Mouse (Mus musculus): ENCODE measurements around the gene Sptlc2.

Gene Sptlc2

DNA sequence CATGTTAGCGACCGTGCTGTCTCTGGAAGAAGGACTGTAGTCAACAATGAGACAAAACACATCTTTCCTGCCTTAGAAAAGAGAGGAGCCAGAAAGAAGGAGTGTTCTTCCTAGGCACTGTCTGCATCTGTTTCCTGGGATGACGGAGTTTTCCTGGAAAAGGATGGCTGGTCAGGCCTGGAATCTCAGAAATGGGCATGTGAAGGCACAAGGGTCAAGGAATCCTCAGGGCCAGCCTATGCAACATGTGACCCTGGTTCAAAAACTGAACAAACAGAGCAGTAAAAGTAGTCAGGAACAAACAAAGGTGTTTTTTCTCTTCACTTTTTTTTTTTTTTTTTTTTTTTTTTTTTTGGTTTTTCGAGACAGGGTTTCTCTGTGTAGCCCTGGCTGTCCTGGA, 9.0 kb upstream of the Sptlc2 start:
- DNase-seq (ENCODE audit: low read depth, low spot score) = no peak

DNA sequence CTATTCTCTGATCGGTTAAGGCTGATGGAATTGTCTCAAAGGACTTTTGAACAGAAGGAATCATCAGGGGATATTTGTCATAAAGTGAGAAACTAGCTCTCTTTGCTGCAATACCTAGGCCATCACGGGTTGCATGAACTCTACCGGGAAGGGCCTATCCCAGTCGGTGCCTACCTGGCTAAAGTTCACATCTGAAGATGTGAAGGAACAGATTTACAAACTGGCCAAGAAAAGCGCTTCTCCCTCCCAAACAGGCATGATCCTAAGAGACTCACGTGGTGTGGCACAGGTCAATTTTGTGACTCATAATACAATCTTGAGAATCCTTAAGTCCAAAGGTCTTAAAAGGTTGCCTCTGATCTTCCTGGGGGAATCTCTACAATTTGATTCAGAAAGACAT, 6.2 kb upstream of the Sptlc2 start:
- no peak for DNase-seq (ENCODE audit: low read depth, low spot score)

DNA sequence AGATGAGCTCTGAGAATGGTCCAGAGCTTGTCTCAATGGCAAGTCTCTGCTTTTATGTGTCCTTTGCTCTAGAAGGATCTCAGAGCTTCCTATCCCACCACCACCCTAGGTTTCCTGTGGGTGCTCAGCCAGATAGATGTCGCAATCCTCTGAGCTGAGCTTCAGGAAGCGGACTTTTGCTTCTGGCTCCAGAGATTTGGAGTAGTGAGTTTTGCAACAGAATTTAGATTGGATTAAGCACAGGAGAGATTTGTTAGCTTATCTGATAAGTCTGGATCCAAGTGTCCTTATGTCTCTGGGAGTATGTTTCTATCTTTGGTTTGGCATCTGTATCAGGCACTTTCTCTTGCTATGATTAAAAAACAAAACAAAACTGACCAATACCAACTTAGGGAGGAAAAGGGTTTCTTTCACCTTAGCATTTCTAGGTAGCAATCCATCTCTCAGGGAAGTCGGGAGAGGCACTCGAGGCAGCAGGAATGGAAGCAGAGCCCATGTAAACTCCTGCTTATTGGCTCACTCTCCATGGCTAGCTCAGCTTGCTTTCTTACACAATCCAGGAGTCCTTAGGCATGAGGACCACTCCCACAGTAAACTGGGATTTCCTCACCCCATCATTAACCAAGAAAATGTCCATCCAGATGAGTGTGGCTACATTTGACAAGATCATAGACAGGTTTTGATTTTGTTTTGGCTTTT, 5.4 kb upstream of the Sptlc2 start:
- no peak for DNase-seq (ENCODE audit: low read depth, low spot score)

DNA sequence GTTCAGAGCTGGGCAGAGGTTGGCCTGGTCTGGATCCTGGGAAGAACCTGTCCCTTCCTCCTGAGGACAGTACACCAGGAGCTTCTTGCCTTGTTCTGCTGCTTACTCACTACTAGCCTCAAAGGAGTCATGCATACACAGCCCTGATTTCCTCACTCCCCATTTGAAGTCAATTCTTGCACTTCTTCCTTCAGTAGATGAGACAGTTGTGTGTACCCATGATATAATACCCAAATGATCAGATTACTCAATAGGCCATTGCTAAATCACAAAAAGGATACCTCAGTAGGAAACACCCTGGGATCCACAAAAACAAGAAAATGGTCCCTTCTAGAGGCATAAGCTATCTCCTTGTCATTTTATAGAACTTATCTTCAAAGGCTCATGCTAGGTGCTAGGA, 3.2 kb upstream of the Sptlc2 start:
- no peak for DNase-seq (ENCODE audit: low read depth, low spot score)

DNA sequence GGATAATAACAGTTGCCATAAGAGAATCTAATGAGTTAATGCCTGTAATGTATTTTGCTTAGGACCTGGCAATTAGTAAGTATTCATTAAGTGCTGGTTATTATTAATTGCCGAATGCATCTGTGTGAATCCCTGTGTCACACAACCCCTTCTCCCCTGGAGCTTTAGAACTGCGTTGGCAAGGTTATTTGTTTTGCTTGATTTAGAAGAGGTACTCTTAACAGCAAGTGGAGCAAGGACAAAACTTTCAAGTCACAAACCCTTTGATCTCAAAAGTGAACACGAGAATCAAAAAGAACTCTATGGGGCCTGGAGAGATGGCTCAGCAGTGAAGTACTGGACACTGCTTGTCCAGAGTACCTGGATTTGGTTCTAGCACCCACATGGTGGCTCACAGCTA, 1.1 kb upstream of the Sptlc2 start:
- DNase-seq (ENCODE audit: low read depth, low spot score) = no peak

DNA sequence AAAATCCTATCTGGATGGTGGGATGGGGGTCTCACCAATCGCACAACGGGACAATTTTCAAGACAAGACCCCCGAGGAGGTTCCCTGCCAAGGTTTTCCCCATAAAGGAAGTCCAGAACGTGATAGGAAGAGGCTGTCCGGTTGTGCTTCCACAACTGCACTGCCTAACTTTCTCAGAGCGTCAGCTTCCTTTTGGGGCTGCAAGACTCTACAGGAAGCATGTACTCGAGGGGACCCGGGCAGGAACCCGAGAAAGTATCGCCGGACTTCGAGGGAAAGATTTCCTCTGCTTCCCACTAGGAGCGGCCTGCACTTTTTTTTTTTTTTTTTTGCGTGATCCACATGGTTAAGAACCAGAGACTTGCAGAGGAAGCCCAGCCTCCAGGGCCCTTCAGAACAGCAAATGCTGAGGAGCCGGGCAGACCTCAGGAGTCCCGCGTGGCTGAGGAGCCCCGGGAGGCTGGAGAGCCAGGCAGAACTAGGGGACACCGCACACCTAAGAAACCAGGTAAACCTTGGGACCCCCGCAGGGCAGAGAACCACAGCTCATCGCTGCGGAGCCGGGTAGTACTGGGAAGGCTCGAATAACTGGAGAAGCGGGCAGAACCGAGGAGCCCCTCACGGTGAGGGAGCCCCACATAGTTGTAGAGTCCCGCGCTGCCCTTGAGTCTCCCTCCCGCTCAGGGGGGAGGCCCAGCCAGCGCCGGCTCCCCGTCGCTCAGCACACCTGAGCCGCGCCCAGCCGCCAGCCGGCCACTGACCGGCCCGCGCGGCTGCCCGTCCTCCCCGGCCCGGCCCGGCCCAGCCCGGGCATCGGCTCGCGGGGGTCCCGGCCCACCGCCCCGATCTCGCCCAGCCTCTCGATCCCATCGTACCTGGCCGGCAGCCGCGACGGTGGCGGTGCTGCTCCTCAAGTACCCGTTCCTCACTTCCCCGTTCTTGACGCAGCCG, 709 bp downstream of the Sptlc2 start:
- peak; percentile 48 for DNase-seq (ENCODE audit: low read depth, low spot score)

DNA sequence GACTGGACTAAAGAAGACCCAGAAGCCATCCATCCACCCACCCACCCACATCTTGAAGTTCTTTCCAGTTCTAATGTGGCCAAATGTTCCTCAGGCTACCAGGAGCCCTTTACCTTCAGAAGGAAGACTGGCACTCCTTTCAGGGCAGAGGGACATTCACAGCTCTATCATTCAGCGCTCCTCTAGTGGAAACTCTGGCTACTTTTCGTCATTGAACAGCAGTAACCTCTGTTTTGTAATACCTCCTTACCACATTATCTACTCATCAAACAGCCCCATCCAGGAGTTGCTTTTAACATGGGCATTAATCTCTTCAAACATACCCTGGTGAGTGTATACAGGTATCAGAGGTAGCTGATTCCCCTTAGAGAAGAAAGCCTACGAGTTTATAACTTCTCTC, 3.1 kb downstream of the Sptlc2 start:
- no peak for DNase-seq (ENCODE audit: low read depth, low spot score)

DNA sequence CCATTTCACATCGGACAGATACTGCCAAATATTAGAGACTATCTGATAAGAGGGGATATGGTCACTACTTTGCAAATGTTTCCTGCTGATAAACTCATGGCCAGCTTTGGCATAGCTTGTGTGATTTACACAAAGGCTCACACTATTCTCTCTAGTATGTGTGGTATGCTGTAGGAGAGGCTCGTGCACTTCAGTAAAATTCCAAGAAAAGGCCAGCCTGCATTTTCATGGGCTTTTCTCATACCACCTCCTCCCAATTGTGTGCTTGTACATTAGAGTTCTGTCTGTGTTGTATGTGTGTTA, 6.8 kb downstream of the Sptlc2 start:
- no peak for DNase-seq (ENCODE audit: low read depth, low spot score)

DNA sequence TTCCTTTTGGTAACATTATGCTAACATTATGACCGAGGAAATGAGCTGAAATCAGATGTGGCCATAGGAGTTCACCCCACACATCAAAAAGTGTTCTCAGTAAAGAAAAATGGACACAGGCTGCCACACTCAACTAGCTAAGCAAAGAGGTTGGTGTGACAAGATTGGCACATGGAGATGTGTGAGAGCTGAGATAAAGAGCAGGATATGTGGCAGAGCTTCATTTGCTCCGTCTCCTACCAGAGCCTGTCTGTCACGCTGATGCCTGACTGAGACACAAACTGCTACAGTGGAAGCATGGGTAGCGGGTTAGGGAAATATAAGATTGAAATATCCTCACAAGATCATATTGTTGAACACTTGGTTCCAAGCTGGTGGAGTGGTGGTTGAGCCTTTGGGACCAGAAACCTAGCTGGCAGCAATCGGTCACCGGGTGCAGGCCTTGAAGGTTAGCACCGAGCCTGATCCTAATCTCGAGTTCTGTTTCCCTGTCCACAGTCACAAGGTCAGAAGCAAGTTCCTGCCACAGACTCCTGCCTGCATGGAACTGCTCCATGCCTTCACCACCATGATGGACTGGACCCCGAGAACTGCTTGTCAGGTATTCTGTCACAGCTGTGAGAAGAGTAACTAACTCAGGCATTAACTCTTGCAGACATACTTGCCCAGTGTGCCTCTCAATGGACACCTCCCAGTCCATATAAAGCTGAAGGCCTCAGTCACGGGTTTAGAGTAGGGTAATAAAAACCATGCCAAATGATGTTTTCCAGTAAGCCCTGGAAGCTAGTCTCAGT, 7.4 kb downstream of the Sptlc2 start:
- DNase-seq (ENCODE audit: low read depth, low spot score) = no peak

DNA sequence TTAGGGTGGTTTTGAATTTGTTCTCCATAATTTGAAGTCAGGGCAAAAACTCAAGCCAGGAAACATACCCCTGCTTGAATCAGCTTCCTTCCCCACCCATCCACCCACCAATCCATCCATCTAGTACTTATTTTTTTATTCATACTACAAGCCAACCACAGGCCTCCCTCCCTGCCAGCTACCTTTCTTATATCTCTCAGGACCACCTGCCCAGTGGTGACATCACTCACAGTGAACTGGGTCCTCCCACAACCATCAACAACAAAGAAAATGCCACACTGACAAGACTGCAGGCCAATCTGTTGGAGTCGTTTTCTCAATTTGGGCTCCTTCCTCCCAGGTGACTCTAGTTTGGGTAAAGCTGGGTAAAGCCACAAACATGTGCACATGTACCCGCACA, 8.7 kb downstream of the Sptlc2 start:
- DNase-seq (ENCODE audit: low read depth, low spot score) = no peak

DNA sequence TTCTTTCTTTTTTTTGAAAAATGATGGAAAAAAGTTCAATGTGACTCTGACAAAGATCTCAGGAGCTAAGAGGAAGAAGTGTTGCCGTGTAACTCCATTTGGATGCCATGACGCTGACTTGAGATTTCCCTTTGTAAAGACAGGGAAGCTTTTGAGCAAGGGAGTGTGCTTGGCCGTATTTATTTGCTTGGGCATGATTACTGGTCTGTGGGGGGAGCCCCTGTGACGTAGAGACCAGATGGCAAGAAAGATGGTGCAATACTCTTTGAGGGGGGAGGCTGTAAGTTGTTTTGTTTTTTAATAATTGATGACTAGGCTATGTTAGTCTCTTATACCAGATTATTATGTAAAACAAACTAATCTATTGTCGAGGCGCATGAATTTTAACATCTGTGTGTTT, 14.0 kb downstream of the Sptlc2 start:
- DNase-seq (ENCODE audit: low read depth, low spot score) = peak; percentile 8

DNA sequence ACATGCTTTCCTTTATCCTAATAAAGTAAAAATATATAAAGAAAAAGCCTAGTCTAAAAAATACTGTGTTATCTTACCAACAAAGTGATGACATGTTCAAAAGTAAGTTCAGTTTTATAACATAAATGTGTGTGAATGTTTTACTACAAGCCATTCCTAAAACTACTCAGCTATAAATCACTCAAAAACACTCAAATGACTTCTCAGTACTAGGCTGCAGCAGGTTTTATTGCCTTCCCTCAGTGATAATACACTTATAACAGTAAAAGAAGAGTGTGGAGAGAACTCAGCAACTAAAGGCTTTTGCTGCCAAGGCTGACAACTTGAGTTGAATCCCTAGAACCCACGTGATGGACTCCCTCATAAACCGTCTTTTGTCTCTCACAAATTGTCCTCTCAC, 18.8 kb downstream of the Sptlc2 start:
- no peak for DNase-seq (ENCODE audit: low read depth, low spot score)

DNA sequence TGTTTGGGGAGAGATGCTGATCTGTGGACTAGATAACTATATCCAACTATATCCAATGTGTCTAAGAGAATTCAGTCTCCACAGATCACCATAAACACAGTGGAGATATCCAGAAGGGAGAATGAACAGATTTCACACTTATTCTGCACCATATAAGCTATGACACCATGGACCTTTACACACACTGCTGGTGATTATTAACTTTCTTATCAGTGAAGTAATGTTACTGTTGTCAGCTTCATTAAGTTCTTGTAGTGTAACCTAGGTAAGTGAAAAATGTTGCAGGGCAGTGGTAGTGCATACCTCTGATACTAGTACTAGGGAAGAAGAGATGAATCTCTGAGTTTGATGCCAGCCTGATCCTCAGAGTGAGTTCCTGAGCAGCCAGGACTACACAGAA, 20.1 kb downstream of the Sptlc2 start:
- no peak for DNase-seq (ENCODE audit: low read depth, low spot score)

DNA sequence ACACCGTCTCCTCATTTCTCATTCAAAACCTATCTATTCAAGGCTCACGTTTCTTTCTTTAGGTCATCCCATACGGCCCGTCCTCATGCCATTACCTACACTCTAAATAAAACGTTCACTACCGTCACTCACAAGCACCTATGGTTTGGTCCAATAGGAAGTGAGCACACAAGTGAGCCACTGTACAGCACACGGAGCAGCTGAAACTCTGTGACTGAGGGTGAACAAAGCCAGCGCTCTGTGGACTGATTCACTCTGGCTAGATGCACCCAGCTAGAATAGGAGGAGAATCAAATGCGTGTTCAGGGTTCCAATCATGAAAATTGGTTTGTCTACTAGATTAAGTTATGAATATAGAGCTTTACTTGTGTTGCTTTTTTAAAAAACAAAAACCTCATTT, 22.5 kb downstream of the Sptlc2 start:
- no peak for DNase-seq (ENCODE audit: low read depth, low spot score)

DNA sequence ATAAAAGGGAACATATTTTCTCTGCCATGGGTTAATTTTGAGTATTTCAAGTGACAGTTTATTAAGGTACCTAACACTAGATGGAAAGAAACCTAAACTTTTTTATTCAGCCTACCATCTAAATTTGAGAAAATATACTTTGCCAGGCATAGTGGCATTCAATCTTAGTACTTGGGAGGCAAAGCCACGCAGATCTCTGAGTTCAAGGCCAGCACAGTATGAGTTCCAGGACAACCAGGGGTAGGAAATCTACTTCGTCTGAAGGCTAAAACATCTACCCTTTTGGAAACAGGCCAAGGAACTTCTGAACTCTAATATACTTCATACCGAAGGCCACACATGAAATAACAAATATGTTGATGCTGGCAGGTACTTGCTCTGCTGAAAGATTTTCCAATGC, 26.0 kb downstream of the Sptlc2 start:
- no peak for DNase-seq (ENCODE audit: low read depth, low spot score)

DNA sequence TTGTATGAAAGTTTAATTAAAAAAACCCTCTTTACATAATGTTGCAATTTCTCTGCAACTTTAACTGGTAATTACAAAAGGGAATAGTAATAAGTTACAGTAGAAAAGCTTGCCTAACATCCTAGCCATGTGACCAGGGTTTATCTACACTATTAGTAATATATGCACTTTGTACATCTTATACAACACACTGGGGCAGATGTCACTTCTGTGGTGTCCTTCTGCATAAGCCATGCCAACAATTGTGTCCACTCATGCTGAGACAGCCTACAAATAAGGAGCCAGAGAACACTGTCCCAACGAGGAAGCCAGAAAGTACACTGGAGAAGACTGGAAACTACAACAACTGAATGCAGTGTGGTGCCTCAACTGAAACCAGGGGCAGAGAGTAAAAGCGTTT, 40.1 kb downstream of the Sptlc2 start:
- DNase-seq (ENCODE audit: low read depth, low spot score) = no peak

DNA sequence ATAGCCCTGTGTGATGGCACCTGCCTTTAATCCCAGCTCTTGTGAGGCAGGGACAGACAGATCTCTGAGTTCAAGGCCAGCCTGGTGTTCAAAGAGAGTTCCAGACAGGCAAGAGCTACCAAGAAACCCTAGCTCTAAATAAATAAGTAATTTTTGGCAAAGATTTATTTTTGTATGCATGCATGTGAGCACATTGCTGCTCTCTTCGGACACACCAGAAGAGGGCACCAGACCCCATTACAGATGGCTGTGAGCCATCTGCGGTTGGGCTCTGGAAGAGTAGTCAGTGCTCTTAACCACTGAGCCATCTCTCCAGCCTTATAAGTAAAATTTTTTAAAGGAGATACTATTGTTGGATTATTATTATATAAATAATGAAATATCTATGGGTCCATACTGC, 40.6 kb downstream of the Sptlc2 start:
- peak; percentile 16 for DNase-seq (ENCODE audit: low read depth, low spot score)

DNA sequence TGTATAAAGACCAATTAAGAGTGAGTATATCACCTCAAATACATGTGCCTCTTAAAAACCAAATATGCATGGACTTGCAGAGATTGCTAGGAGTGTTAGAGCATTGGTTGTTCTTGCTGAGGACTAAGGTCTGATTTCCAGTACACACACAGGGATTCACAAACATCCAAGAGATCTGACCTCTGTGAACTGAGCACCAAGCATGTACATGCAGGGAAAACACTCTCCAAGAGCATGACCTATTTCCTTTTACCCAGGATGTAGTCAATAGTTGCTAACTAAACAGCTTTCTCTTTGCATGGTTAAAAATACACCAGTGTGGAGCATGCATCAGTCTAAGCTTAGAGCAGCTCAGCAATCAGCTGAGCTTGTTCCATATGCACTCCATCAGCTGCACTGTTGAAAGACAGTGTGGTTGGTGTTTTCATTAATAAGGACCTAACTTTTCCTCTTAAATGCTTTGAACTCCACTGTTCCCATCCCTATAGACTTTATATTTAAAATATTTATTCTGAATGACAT, 45.0 kb downstream of the Sptlc2 start:
- DNase-seq (ENCODE audit: low read depth, low spot score) = no peak

DNA sequence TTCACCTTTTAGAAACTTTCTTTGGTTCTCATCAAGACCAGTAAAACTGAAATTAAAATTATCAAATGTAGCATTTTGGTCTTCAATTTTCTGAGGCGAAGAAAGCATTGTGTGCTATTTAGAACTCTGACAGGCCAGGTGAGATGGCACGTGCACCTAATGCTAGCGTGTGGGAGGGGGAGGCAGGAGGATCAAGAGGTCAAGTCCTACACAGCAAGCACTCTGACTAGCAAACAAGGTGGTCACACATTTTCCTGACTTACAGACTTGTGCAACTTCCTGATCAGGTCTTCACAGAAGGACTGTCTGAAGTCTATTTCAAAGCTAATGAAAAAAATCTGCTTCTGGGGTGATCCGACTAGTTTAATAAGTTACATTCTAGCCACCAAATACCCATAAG, 50.1 kb downstream of the Sptlc2 start:
- no peak for DNase-seq (ENCODE audit: low read depth, low spot score)

DNA sequence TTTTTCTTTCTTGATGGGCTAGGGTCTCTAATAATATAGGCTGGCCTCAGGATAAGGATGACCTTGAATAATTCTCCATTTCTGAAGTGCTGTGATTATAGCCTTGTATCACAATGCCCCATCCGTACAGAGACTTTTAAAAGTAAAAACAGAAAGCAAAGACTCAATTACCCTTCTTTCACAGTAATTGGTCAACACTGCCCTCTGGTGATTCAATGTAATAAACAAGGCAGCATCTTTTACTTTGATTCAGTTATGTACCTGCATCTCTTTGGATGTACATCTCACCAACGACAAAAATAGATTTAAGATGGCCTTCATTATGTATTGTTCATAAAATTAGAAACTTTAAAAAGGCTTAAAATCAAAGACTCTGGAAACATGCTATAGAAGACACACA, 53.3 kb downstream of the Sptlc2 start:
- DNase-seq (ENCODE audit: low read depth, low spot score) = peak; percentile 58

DNA sequence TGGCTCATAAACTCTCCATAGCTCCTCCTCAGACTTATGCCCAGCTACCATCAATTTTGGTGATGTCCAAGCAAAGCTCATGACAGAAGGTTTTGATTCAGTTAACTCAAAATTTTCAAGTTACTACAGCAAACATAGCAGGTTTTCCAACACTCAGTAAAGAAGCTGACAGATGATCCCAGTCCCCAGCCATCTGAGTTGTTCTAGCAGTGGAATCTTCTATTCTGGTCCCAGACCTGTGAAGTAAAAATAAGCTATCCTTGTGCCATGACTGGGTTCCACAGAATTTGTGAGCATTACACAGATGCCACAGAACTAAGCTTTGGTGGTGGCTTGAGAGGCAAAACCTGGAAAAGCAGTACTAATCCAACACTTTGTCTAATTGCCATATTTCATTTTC, 54.4 kb downstream of the Sptlc2 start:
- DNase-seq (ENCODE audit: low read depth, low spot score) = no peak

DNA sequence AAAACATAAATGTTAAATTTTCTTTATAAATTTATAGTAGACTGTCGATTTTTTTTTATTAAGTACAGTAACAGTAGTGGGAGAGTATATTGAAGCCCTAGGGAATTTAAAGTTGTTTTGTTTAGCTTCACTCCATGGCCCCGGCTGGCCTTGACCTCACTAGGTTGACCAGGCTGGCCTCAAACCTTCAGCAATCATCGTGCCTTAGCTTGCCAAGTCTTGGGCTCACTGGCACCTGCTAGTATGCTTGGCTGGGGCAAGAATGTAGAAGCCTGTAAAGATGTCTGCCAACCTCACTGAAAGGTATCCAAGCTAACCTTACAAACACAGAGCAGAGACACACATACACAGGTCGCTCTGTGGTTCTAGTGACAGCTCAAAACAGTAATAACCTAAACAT, 55.6 kb downstream of the Sptlc2 start:
- DNase-seq (ENCODE audit: low read depth, low spot score) = no peak
